Mouse (Mus musculus) C2C12 (cell line): ENCODE data around the gene H2afj. TPM values are rescaled to one million over a fixed set of nuclear protein-coding genes. Genes with fewer than 3 reads are reported as not detected.

Experiments
- H3K27me3 ChIP-seq: one replicate; pipeline ENCODE4 v1.6.1; 2011; ENCODE audit not compliant: control insufficient read depth, insufficient read depth, insufficient read length
- H3K36me3 ChIP-seq: one replicate; pipeline ENCODE4 v1.6.1; 2011; ENCODE audit not compliant: control insufficient read depth, insufficient read depth
- H3K4me3 ChIP-seq: one replicate; pipeline ENCODE4 v1.5.1; 2011; ENCODE audit warnings: mild to moderate bottlenecking, control low read depth; ENCODE audit not compliant: poor library complexity, insufficient read depth, severe bottlenecking
- H3K79me2 ChIP-seq: one replicate; pipeline ENCODE4 v1.6.1; 2011; ENCODE audit not compliant: control insufficient read depth, insufficient read depth
- H3K79me3 ChIP-seq: one replicate; pipeline ENCODE4 v1.6.1; 2011; ENCODE audit warnings: low read depth, control low read depth
- H3ac ChIP-seq: one replicate; pipeline ENCODE3; 2011; ENCODE audit warnings: low read depth; ENCODE audit not compliant: control insufficient read depth, insufficient read length
- CEBPB ChIP-seq: IDR thresholded peaks from one replicate; pipeline ENCODE4 v1.6.1; 2011; ENCODE audit warnings: low read depth, mild to moderate bottlenecking, control low read depth, moderate library complexity
- CTCF ChIP-seq: IDR thresholded peaks from one replicate; pipeline ENCODE4 v1.5.1; 2011; ENCODE audit not compliant: control insufficient read depth, insufficient read depth, insufficient read length
- FOSL1 ChIP-seq: IDR thresholded peaks from one replicate; pipeline ENCODE4 v1.8.0; 2011; ENCODE audit warnings: mild to moderate bottlenecking, low read length; ENCODE audit not compliant: poor library complexity, insufficient read depth, severe bottlenecking
- MAX ChIP-seq: IDR thresholded peaks from one replicate; pipeline ENCODE4 v1.6.1; 2011; ENCODE audit warnings: mild to moderate bottlenecking, control low read depth
- MYOD1 ChIP-seq: IDR thresholded peaks from one replicate; pipeline ENCODE4 v1.6.1; 2011; ENCODE audit warnings: low read depth; ENCODE audit not compliant: control insufficient read depth, insufficient read length
- MYOG ChIP-seq: IDR thresholded peaks from one replicate; pipeline ENCODE4 v1.6.1; 2011; ENCODE audit not compliant: control insufficient read depth, insufficient read length; ENCODE audit errors: extremely low read depth
- USF1 ChIP-seq: IDR thresholded peaks from one replicate; pipeline ENCODE4 v1.6.1; 2011; ENCODE audit warnings: low read depth, mild to moderate bottlenecking, control low read depth, moderate library complexity
- polyA plus RNA-seq: library from polyadenylated mRNA; unstranded; fragments of >200 nt; fragmentation: generic; extraction: Trizol; gene quantifications from one replicate; pipeline ENCODE4 v1.2.1, GENCODE M21; 2012; ENCODE audit warnings: missing spikeins

Gene H2afj
- polyA plus RNA-seq, 1 experiment: 322 TPM

- peaks cover 50% of the 10 kb centered on the region for H3K79me2 ChIP-seq
- no peak overlapping the region for H3K4me3 ChIP-seq
- H3K36me3 ChIP-seq: peaks cover 71% of the 10 kb centered on the region
- TF ChIP-seq CEBPB (no peak), MAX (no peak), USF1 (no peak), MYOG (no peak), FOSL1 (no peak), MYOD1 (no peak), CTCF (no peak)
- H3ac ChIP-seq: no peak overlapping the region
- peaks cover 12% of the 10 kb centered on the region for H3K79me3 ChIP-seq
- H3K27me3 ChIP-seq: no peaks in the 10 kb centered on the region
Measured at GRCm38 (mm10) chr6:136820381-136820780, 12.3 kb downstream of the H2afj start.

GRCm38 (mm10) chr6:136821086-136821485 lies 13.0 kb downstream of the H2afj start:
- H3K79me3 ChIP-seq: peaks cover 18% of the 10 kb centered on the region
- TF ChIP-seq FOSL1: no peak
- no peak for TF ChIP-seq CEBPB
- no peak for TF ChIP-seq MYOD1
- TF ChIP-seq CTCF: no peak
- TF ChIP-seq MAX: no peak
- H3K79me2 ChIP-seq: peaks cover 57% of the 10 kb centered on the region

GRCm38 (mm10) chr6:136824987-136825386 lies 16.9 kb downstream of the H2afj start:
- Histone ChIP-seq H3K79me3 (peaks cover 32% of the 10 kb centered on the region), H3K79me2 (peaks cover 64% of the 10 kb centered on the region), H3ac (no peak overlapping the region), H3K36me3 (peaks cover 49% of the 10 kb centered on the region), H3K4me3 (no peak overlapping the region), H3K27me3 (no peaks in the 10 kb centered on the region)
- TF ChIP-seq USF1 (no peak), MAX (no peak), MYOG (no peak), CTCF (no peak), FOSL1 (no peak), CEBPB (no peak), MYOD1 (no peak)

More at GRCm38 (mm10) chr6:136821086-136821485, 13.0 kb downstream of the H2afj start:
- H3K36me3 ChIP-seq: peaks cover 70% of the 10 kb centered on the region
- H3ac ChIP-seq: no peak overlapping the region
- H3K4me3 ChIP-seq: no peak overlapping the region
- H3K27me3 ChIP-seq: no peaks in the 10 kb centered on the region

GRCm38 (mm10) chr6:136827116-136827515 lies 19.1 kb downstream of the H2afj start:
- Histone ChIP-seq H3K79me3 (peaks cover 32% of the 10 kb centered on the region), H3K4me3 (peak overlapping the region; percentile 92), H3K79me2 (peaks cover 49% of the 10 kb centered on the region), H3K27me3 (no peaks in the 10 kb centered on the region), H3K36me3 (peaks cover 32% of the 10 kb centered on the region), H3ac (peak overlapping the region; percentile 77)
- TF ChIP-seq MYOG (no peak), MAX (no peak), CEBPB (no peak), MYOD1 (no peak), USF1 (no peak), CTCF (no peak), FOSL1 (no peak)

GRCm38 (mm10) chr6:136827516-136827880 lies 19.5 kb downstream of the H2afj start, which contains the start of gene BC049715:
TSS of gene BC049715 (plus strand) at chr6:136827626.
- peak within 1 kb of the TSS; percentile 92 for H3K4me3 ChIP-seq
- H3K79me3 ChIP-seq: peaks cover 29% of the 10 kb centered on the region
- no peak for TF ChIP-seq FOSL1
- TF ChIP-seq MAX: no peak
- TF ChIP-seq MYOG: no peak
- no peak for TF ChIP-seq MYOD1
- H3ac ChIP-seq: peak within 1 kb of the TSS; percentile 77
- H3K79me2 ChIP-seq: peaks cover 45% of the 10 kb centered on the region
- no peaks in the 10 kb centered on the region for H3K27me3 ChIP-seq
- peaks cover 28% of the 10 kb centered on the region for H3K36me3 ChIP-seq

- H3K27me3 ChIP-seq: no peaks in the 10 kb centered on the region
- TF ChIP-seq CTCF (no peak), CEBPB (no peak), USF1 (no peak), FOSL1 (no peak), MYOD1 (no peak), MYOG (no peak), MAX (no peak)
Measured at GRCm38 (mm10) chr6:136827881-136828561, 20.0 kb downstream of the H2afj start, which contains the start of gene Wbp11. TSS of gene Wbp11 (minus strand) at chr6:136828233.

More at GRCm38 (mm10) chr6:136827881-136828561, 20.0 kb downstream of the H2afj start, which contains the start of gene Wbp11:
- peaks cover 23% of the 10 kb centered on the region for H3K36me3 ChIP-seq
- H3ac ChIP-seq: peak within 1 kb of the TSS; percentile 77
- peak within 1 kb of the TSS; percentile 92 for H3K4me3 ChIP-seq
- H3K79me3 ChIP-seq: peaks cover 28% of the 10 kb centered on the region
- peaks cover 40% of the 10 kb centered on the region for H3K79me2 ChIP-seq
